Mouse (Mus musculus): ENCODE data around the gene Bmp3. TPM values are rescaled to one million over a fixed set of nuclear protein-coding genes. Genes with fewer than 3 reads are reported as not detected.

Gene Bmp3
- polyA plus RNA-seq, 1 experiment: not detected

DNA sequence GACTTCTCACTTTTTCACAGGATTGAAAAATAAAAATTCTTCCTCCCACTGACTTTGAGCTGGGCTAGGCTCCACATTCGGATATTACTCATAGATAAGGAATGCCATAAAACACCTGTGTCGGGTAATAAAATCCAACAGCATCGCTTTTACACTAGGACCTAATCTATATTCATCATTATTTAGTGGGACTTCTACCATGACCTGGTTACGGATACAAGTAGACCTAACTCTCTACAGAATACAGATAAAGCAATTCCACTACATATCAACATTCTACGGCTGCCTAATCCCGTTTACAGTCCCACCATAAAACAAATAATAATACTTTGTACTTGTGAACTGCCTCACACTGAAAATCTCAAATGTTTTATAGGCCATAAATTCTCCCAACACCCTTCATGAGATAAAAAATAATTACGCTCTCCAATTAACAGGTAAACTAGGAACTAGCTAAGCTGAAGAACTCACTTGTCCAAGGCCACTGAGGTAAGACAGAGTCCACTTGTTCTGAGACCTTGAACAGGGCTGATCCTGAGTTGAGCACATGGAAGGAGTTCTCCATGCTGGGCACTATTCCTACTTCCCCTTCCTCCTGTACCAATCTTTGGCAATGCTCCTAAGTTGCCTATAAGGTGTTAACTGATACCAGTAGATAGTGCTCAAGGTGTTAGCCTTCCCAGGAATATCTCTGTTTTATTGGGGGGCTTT is 11.5 kb upstream of the Bmp3 start:
- TF ChIP-seq CTCF (IDR thresholded peaks at IDR 0.05; ENCODE audit: insufficient read depth, low read depth, low read length) (no peak), POLR2A (IDR thresholded peaks at IDR 0.05; ENCODE audit: insufficient read depth, low read depth, low read length) (no peak)
- H3K4me1 ChIP-seq (ENCODE audit: control insufficient read depth, insufficient read depth, low read length): no peaks in the 10 kb centered on the region
- no peak overlapping the region for H3K27ac ChIP-seq (ENCODE audit: insufficient read depth, low read depth, low read length)
- 96% methylated on average over 7 of the region's 7 CpGs for WGBS
- no peak overlapping the region for H3K4me3 ChIP-seq (ENCODE audit: insufficient read depth, low read depth, low read length)

DNA sequence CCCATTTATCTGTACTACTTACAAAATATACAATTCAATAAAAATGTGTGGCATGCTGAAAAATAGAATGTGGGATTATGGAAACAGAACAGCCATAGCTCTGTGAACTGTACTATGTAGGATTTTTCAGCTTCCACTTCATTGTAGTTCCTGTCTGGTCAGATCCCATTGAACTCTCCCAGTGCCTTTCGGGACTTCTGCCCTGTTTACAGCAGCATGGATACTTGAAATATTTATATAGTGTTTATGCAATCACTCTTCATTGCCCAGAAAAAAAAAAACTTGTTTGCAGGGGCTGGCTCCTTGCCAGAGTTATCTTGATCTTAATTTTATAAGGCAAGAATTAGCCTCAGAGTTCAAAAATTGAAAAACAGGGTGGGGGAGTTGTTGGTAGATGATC is 9.6 kb upstream of the Bmp3 start:
- 84% methylated on average over 1 of the region's 1 CpGs for WGBS
- H3K4me1 ChIP-seq (ENCODE audit: control insufficient read depth, insufficient read depth, low read length): no peaks in the 10 kb centered on the region
- no peak overlapping the region for H3K4me3 ChIP-seq (ENCODE audit: insufficient read depth, low read depth, low read length)
- TF ChIP-seq POLR2A (IDR thresholded peaks at IDR 0.05; ENCODE audit: insufficient read depth, low read depth, low read length) (no peak), CTCF (IDR thresholded peaks at IDR 0.05; ENCODE audit: insufficient read depth, low read depth, low read length) (no peak)
- H3K27ac ChIP-seq (ENCODE audit: insufficient read depth, low read depth, low read length): no peak overlapping the region

DNA sequence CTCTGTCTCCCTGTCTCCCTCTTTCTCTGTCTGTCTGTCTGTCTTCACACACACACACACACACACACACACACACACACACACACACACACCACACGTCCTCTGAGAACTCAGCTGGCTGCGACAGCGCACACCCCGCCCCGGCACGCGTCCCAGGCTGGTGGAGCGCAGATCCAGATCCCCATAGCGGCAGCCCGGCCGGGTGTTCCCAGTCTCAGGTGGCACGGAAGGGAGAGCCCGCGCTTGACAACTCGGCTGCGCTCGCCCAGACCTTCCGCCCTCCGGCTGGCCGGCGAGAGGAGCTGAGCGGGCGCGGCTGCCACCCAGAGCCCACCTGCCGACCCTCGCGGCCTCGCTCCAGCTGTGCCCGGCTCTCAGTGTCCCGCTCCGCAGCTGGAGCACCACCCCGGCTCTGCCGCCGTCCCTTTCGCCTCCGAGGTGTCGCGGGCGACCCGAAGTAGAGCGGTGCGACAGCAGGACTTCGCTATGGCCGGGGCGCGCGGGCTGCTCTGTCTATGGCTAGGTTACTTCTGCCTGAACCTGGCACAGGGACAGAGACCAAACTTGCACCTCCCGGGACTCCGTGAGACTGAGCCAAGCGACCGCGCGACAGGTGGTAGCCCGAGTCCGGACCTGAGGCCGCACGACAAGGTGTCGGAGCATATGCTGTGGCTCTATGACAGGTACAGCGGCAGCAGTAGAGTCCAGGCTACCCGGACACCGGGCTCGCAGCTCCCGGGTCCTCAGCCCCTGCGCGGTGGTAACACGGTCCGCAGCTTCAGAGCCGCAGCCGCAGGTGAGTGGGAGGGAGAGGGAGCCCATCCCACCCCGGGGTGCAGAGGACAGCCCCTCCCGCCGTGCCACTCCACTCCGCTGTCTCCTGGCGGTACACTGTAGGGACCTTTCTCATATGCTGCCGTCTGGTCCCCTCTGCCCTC is 681 bp downstream of the Bmp3 start:
- Histone ChIP-seq H3K4me1 (ENCODE audit: control insufficient read depth, insufficient read depth, low read length) (peaks cover 13% of the 10 kb centered on the region), H3K27ac (ENCODE audit: insufficient read depth, low read depth, low read length) (no peak overlapping the region), H3K4me3 (ENCODE audit: insufficient read depth, low read depth, low read length) (peak overlapping the region; percentile 55)
- under 1% methylated on average over 75 of the region's 75 CpGs for WGBS
- TF ChIP-seq POLR2A (IDR thresholded peaks at IDR 0.05; ENCODE audit: insufficient read depth, low read depth, low read length) (no peak), CTCF (IDR thresholded peaks at IDR 0.05; ENCODE audit: insufficient read depth, low read depth, low read length) (no peak)

DNA sequence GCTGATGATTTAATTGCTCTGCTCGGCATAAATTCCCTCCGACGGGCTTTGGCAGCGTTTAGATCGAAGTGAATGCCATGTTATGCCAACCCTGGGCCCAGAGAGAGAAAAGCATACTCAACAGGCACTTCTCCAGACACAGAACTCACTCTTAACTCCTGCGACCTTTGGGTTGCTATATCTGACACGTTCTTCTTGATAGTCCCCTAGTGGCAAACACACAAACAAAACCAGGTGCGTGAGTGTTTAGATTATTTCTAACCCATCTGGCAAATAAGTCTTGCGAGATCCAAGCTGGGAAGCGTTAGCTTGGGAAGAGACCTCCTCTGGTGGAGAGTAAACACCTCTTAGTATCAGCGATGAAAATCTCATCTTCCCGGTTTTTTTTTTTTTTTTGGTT is 1.5 kb downstream of the Bmp3 start:
- Histone ChIP-seq H3K4me1 (ENCODE audit: control insufficient read depth, insufficient read depth, low read length) (peaks cover 13% of the 10 kb centered on the region), H3K4me3 (ENCODE audit: insufficient read depth, low read depth, low read length) (peak overlapping the region; percentile 55), H3K27ac (ENCODE audit: insufficient read depth, low read depth, low read length) (no peak overlapping the region)
- no peak for TF ChIP-seq CTCF (IDR thresholded peaks at IDR 0.05; ENCODE audit: insufficient read depth, low read depth, low read length)
- WGBS: 20% methylated on average over 12 of the region's 12 CpGs

DNA sequence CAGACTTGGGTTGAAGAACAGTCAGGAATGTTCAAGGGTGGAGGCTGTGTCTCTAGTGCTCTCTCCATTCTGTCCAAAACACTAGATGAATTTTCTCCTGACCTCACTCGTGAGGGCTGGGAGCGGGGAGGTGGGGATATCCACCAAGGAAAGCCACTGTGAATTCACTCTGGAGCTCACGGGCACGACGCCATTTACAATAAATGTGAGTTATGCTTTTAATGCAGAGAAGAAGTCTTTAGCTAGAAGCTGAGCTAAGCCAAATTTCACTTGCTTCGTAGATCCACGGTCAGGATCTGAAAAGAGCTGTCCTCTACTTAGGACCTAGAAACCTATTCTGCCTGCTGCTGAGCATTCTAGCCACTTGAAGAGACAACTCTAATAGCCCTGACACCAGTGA is 2.1 kb downstream of the Bmp3 start:
- 80% methylated on average over 7 of the region's 7 CpGs for WGBS
- TF ChIP-seq CTCF (IDR thresholded peaks at IDR 0.05; ENCODE audit: insufficient read depth, low read depth, low read length) (no peak), POLR2A (IDR thresholded peaks at IDR 0.05; ENCODE audit: insufficient read depth, low read depth, low read length) (no peak)
- no peak overlapping the region for H3K27ac ChIP-seq (ENCODE audit: insufficient read depth, low read depth, low read length)
- peaks cover 13% of the 10 kb centered on the region for H3K4me1 ChIP-seq (ENCODE audit: control insufficient read depth, insufficient read depth, low read length)
- peak overlapping the region; percentile 10 for H3K4me3 ChIP-seq (ENCODE audit: insufficient read depth, low read depth, low read length)

DNA sequence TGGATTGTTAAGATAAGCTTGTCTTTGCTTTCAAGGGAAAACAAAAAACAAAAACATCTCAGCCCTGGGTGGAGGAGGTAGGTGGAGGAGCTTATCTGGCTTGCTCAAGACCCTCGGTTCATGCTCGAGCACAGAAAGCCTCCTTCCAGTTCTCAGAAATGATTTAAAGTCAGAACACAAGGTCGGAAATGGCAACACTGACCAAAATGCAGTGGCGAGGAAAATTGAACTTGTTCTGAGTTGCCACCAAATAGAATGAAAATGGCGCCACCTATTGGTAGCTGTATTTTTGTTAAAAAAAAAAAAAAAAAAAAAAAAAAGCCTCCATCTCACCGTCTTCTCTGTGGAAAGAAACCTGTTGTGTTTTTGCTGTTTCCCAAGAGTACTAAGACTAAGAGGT is 9.7 kb downstream of the Bmp3 start:
- under 1% methylated on average over 6 of the region's 6 CpGs for WGBS
- no peak for TF ChIP-seq POLR2A (IDR thresholded peaks at IDR 0.05; ENCODE audit: insufficient read depth, low read depth, low read length)
- no peak for TF ChIP-seq CTCF (IDR thresholded peaks at IDR 0.05; ENCODE audit: insufficient read depth, low read depth, low read length)
- Histone ChIP-seq H3K27ac (ENCODE audit: insufficient read depth, low read depth, low read length) (no peak overlapping the region), H3K4me3 (ENCODE audit: insufficient read depth, low read depth, low read length) (no peak overlapping the region), H3K4me1 (ENCODE audit: control insufficient read depth, insufficient read depth, low read length) (no peaks in the 10 kb centered on the region)

DNA sequence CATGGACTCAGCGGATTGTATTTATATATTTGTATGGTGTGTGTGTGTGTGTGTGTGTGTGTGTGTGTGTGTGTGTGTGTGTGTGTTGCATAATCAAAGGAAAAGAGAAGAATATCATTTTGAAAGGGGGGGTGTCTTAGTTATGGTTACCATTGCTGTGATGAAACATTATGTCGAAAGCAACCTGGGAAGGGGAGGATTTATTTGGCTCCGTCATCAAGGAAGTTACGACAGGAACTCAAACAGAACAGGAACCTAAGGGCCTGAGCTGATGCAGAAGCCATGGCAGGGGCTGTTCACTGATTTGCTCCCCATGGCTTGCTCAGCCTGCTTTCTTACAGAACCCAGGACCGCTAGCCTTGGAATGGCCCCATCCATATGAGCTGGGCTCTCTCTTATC is 10.9 kb downstream of the Bmp3 start:
- Histone ChIP-seq H3K4me3 (ENCODE audit: insufficient read depth, low read depth, low read length) (no peak overlapping the region), H3K4me1 (ENCODE audit: control insufficient read depth, insufficient read depth, low read length) (no peaks in the 10 kb centered on the region), H3K27ac (ENCODE audit: insufficient read depth, low read depth, low read length) (no peak overlapping the region)
- WGBS: 94% methylated on average over 5 of the region's 5 CpGs
- TF ChIP-seq POLR2A (IDR thresholded peaks at IDR 0.05; ENCODE audit: insufficient read depth, low read depth, low read length) (no peak), CTCF (IDR thresholded peaks at IDR 0.05; ENCODE audit: insufficient read depth, low read depth, low read length) (no peak)

DNA sequence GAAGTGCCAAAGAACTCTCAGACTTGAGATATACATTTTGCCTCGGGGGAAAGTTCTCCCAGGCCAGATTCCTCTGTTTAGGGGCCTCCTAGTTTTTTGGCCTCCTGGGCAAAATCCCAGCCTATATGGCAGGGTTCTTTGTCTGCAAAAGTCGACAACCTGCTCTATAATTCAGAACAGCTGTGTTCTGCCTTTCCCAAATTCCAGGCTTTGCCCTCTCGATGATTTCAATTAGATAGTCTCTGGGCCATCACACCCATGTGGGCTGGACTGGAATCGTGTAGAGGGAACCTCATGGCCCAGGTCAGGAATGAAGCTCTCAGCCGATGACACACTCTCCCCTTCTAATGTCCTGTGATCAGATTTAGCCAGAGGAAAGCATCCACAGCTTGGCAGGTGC is 21.8 kb downstream of the Bmp3 start:
- Histone ChIP-seq H3K27ac (ENCODE audit: insufficient read depth, low read depth, low read length) (no peak overlapping the region), H3K4me1 (ENCODE audit: control insufficient read depth, insufficient read depth, low read length) (0 out of 2 replicates have a peak, but pooled peaks cover 3% of the 10 kb centered on the region), H3K4me3 (ENCODE audit: insufficient read depth, low read depth, low read length) (no peak overlapping the region)
- WGBS: 60% methylated on average over 5 of the region's 5 CpGs
- TF ChIP-seq CTCF (IDR thresholded peaks at IDR 0.05; ENCODE audit: insufficient read depth, low read depth, low read length) (no peak), POLR2A (IDR thresholded peaks at IDR 0.05; ENCODE audit: insufficient read depth, low read depth, low read length) (no peak)

DNA sequence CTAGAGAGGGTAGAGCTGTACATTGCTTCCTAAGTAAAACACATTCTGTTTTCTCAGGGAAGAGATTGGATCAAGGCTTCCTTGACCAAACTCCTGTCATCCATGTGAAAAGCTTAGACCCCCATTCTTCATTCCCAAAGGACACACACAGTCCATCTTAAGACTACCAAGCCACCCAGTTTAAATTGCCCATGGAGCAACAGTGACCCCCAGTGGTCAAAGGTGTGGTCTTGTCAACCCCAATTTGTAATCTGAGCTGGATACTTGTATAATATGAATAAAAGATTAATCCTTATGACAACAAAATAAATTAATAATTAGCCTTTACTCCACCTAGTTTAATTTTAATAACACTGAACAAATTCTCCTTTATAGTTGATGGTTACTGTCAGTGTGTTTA is 24.7 kb downstream of the Bmp3 start:
- Histone ChIP-seq H3K4me3 (ENCODE audit: insufficient read depth, low read depth, low read length) (no peak overlapping the region), H3K27ac (ENCODE audit: insufficient read depth, low read depth, low read length) (no peak overlapping the region), H3K4me1 (ENCODE audit: control insufficient read depth, insufficient read depth, low read length) (0 out of 2 replicates have a peak, but pooled peaks cover 3% of the 10 kb centered on the region)
- TF ChIP-seq CTCF (IDR thresholded peaks at IDR 0.05; ENCODE audit: insufficient read depth, low read depth, low read length): no peak
- no peak for TF ChIP-seq POLR2A (IDR thresholded peaks at IDR 0.05; ENCODE audit: insufficient read depth, low read depth, low read length)

All from olfactory bulb, adult 2 months (tissue).